Mouse (Mus musculus) fat pad, adult 2 months (tissue): ENCODE data around the gene Rab3ip.

Source experiments
- DNase-seq: peaks from one replicate; pipeline ENCODE4 v3.0.0-alpha.2; 2011; ENCODE audit warnings: low read depth, low spot score; ENCODE audit errors: extremely low read depth

The Rab3ip gene

DNA sequence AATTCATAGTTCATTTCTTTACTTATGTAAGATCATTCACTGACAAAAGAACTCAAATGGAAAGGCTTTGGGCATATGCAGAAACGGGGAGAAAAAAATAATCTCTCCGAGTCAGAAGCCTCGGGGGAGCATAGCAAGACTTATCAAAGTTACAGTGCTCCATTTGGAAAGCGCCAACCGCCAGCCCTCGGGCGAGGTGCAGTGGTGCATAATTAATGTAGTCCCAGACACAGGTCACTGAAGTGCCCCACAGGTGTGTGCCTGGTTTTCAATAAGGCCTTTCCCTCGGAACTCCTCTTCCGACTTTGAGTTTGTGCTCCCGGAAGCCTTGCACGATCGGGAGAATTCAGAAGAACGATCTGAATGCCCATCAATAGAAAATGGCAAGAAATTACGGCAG lies 11.6 kb upstream of the Rab3ip start:
- DNase-seq = no peak

DNA sequence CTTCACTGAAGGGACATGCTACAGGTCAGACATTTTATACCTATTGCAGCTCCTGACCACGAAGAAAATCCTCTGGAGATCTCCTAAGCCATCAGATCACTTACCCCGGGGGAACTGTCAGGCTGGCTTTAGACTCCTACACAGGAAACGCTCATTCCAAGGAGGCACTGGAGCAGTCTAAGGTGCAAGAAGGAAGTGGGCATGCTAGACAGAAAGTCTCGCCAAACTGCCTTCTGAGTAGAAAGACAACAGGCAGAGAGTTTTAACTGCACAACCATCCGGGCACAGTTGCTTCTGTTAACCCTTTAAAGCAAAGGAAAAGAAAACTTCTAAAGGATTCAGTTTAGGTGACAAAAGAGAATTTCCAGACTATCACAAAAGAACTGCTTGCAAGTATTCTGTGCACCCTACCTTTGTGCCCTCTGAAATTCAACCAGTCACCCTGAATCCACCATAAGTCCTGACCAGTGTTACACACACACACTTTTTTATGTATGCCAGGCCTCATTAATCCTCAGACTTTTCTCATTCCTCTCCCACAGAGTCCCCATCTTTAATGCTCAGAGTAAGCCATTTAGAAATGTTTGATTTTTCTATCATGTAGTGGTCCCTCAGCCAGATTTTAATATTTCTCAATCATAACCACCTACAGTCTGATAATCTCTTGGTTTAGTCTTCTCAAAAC lies 7.4 kb upstream of the Rab3ip start:
- peak; percentile 13 for DNase-seq

- no peak for DNase-seq
Measured at GRCm38 (mm10) chr10:116956483-116957158, 6.1 kb upstream of the Rab3ip start.

DNA sequence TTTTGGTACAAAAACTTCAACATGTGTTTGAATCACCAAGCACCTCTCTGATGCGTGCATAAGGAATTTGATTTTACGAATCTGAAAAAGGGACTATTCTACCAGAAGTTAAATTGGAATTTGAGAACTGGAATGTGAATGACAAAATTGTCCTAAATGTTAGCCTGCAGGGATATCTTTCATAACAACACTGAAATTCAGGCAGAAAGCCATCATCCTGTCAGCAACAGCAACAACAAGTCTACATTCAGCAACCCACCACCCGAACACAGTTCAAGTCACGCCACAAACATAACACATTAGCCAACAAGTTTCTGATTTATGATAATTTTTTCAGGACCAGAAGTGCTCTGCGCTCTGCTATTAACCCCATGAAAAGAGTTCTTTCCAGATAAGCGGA lies 4.6 kb upstream of the Rab3ip start:
- no peak for DNase-seq

- DNase-seq = no peak
Measured at GRCm38 (mm10) chr10:116950886-116951285, 317 bp upstream of the Rab3ip start.

DNA sequence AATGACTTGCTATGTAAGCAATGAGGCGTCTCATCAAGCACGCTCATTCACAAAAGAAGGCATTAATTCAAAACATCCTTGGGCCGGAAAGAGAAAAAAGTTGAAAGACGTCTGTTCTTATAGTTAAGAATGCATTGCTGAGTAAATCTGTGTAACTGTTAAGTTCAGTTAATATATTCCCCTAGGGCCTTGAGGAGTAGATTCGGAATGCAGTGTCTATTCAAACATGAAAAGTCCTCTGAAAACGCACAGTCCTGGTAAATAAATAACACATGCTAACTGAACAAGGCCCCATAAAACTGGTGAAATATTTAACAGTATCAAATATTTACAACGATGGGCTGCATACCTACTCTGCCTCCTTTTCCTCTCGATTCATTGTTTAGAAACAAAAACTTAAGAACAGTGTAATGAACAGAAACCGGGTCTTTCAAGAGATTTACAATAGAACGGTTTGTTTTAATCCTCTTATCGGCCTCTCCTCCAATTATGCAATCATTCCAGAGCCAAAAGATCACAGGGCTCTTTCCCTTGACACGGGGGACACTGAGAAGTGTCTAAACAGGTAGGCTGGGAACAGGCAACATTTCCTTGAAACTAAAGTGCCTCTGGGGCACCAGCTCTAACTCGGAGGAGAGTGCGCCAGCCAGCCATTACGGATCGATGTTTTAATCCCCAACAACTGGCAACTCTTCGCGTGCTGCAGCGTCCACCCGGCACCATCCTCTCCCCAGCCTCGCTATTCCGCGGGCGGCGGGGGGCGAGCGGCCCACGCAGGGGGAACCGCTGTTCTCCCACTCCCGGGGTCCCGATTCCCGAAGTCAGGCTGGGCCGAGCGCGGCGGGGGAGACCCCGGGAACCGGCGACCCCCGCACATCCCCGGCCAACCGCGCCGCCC lies 1.2 kb downstream of the Rab3ip start:
- DNase-seq = no peak

DNA sequence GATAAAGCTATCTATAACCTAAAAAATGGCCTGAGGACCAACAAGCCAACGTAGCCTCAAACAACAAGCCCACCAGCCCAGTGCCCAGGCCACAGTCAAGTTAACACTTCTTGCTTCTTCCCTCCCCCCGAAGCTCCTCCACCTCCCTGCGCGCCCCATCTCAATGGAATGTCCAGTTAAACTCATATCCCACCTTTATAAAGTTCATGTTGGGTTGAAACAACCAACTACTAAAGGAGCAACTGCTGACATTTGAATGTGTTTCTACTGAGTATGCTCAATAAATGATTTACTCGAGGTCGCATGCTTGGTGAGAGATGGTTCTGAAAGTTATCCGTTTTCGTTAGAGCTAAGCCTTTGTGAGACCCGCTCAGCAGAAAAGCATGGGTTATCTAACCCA lies 2.2 kb downstream of the Rab3ip start:
- no peak for DNase-seq

DNA sequence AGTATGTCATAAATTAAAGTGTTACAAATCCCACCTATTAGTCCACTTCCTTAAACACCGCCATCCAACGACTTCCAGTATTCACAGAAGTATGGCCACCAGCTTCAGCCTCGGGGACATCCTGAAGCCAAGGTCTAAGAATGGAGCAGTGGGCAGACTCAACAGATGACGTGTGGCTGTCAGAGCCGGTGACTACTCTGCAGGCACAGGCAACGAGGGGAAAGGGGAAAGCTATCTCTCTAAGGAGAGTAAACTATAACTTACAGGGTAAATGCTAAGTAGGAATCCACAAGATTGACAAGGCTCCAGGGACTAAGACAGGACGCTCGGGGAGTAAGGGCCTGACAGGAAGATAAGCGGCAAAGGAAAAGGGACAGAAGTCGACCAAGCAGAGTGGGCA lies 5.6 kb downstream of the Rab3ip start:
- no peak for DNase-seq

- DNase-seq = no peak
Measured at GRCm38 (mm10) chr10:116944144-116944543, 6.4 kb downstream of the Rab3ip start.

DNA sequence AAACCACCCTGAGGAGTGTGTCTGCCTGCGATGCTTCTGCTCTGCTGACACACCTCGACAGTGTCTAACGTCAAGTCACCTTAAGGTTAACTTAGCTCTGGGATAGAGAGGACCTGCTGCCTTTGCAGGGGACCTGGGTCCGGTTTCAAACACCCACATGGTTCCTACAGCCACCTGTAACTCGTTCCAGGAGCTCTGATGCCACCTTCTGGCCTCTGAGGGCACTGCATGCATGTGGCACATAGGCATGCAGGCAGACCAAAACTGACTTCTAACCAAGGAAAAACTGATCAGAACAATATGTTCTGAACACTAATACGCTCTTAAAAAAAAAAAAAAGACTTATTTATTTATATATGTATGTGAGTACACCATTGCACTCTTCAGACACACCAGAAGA lies 7.5 kb downstream of the Rab3ip start:
- DNase-seq = no peak

DNA sequence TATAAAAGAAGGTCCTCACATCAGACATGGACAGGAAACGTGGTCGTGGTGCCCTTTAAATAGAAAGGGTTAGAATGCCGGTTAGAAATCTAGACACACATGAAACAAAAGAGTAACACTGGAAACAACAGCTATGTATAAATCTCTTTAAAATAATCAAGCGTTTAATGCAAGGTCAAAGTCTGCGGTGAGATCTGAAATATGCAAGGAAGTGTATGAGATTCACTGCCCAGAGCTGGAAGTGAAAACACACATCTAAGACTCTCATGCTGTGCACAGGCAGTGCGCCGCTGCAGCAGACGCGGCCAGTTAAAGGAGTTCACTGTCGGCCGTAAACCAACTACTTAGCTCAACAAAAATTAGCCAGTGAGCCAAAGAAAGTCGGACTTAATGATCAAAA lies 15.5 kb downstream of the Rab3ip start:
- DNase-seq = no peak

- DNase-seq = no peak
Measured at GRCm38 (mm10) chr10:116933794-116934193, 16.8 kb downstream of the Rab3ip start.

DNA sequence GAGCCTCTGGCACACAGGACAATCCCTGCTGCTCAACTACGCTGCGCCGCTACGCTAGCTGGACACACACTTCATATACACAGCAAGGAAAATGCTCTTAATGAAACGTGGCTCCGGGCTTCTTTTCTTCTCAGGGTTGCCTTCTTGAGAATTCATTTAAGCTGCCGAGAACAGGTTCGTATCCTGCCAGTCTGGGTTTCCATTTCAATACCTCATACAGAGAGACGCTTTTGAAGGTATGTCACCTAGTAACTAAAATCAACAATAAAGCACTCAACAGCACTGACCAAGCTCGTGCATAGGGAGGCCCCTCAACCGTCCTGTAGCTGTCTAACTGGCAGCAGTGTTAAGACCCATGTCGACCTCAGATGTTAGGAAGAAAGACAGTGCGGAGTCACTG lies 18.2 kb downstream of the Rab3ip start:
- DNase-seq = no peak

DNA sequence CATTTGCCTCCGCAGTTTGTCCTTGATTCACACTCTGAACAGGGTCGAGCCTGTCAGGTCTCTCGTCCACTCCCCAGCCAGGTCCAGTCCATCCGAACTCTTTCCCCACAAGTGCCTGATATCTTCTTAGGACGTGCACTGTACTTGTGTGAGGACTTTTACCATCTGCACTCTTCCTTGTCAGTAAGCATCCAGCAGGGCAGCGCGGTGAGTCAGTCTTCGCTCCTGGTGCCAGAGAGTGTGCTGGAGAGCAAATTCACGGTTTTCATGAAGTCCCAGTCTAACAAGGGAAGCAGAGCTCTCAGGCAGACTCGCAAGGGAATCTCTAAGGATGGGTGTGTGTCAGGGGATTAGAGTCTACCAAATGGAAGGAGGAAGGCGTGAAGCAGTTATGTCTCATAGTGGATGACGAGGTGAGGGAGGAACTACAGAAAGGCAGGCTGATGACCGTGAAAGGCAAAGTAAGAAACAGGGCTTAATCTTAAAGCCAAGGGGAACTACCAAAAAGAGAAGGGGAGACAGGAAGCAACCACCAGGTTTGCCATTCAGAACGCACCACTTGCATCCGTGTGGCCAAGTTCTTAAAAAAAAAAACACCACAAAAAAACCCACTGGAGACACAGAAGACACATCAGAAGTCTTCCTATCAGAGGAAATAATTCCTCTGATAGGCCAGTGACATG lies 18.9 kb downstream of the Rab3ip start:
- DNase-seq = no peak

DNA sequence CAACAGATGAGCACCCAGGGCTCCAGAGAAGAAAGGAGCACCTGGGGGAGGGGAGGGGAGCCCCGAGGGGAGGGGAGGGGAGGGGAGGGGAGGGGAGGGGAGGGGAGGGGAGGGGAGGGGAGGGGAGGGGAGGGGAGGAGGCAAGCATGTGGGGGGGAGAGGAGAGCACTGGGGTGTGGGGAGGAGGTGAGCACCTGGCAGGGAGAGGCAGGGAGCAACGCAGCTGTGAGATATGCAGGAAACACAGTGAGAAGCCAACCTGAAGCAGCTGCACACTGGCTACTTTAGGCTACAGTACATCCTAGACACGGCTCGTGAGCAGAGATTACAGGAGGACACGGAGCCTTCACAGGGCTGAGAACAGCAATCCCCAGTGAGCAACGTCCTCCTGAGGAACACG lies 19.6 kb downstream of the Rab3ip start:
- DNase-seq = no peak

DNA sequence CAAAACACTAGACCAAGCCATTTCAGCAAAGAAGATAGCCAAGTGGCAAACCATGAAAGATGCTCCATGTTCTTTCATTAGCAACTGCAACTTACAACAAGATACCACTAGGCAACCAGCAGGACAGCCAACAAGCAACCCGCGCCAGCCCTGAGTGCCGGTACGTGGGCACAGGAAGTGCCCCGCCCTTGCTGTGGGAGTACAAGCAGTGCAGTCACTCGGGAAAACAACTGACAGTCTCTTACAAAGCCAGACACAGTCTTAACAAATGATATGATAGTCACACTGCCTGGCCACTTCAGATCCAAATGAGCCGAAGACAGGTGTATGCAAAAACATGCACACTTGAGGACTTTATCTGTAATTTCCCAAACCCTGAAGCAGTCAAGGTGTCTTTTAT lies 20.1 kb downstream of the Rab3ip start:
- DNase-seq = no peak

GRCm38 (mm10) chr10:116928826-116929225 lies 21.7 kb downstream of the Rab3ip start:
- no peak for DNase-seq

GRCm38 (mm10) chr10:116926428-116927113 lies 24.0 kb downstream of the Rab3ip start:
- DNase-seq = no peak

DNA sequence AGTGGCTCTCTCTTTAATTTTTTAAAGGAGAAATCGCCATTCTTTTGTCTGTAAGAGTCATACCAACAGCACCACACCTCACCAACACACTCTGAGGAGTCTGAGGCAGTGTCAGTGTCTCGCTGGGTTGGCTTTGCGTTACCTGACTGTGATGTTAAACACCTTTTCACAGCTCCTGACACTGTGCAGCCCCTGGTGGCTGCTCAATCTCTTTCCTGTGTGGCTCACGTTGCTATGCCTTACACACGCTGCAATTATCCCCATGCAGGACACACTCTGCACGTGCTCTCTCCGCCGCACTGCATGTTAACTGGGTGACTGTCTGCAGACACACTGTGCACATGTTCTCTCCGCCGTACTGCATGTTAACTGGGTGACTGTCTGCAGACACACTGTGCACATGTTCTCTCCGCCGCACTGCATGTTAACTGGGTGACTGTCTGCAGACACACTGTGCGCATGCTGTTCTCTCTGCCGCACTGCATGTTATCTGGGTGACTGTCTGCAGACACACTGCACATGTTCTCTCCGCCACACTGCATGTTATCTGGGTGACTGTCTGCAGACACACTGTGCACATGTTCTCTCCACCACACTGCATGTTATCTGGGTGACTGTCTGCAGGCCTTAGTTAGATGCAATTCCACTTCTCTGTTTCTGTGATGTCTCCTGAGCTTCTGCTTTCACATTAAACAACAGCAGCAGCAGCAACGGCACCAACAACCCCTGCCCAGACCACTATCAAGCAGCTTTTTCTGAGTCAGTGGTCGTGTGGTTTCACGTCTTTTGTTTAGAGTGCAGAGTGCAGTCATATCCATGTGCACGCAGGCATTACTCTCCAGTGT lies 26.7 kb downstream of the Rab3ip start:
- no peak for DNase-seq

GRCm38 (mm10) chr10:116922161-116922560 lies 28.4 kb downstream of the Rab3ip start:
- DNase-seq = no peak
